Mouse (Mus musculus) C2C12 (cell line): Measurements from ENCODE around the gene Tmem234.

Source experiments
- CEBPB ChIP-seq: IDR thresholded peaks from one replicate; pipeline ENCODE4 v1.6.1; 2011; ENCODE audit warnings: low read depth, mild to moderate bottlenecking, control low read depth, moderate library complexity
- CTCF ChIP-seq: IDR thresholded peaks from one replicate; pipeline ENCODE4 v1.5.1; 2011; ENCODE audit not compliant: control insufficient read depth, insufficient read depth, insufficient read length
- MAX ChIP-seq: IDR thresholded peaks from one replicate; pipeline ENCODE4 v1.6.1; 2011; ENCODE audit warnings: mild to moderate bottlenecking, control low read depth
- USF1 ChIP-seq: IDR thresholded peaks from one replicate; pipeline ENCODE4 v1.6.1; 2011; ENCODE audit warnings: low read depth, mild to moderate bottlenecking, control low read depth, moderate library complexity

- no peak for TF ChIP-seq CTCF
- no peak for TF ChIP-seq CEBPB
- no peak for TF ChIP-seq USF1
- no peak for TF ChIP-seq MAX
Observed at GRCm38 (mm10) chr4:129568366-129568765, 32.1 kb upstream of the Tmem234 start.
